Mouse (Mus musculus): ENCODE data around the gene Rptor. TPM values are rescaled to one million over a fixed set of nuclear protein-coding genes. Genes with fewer than 3 reads are reported as not detected.

Gene Rptor
- total and polyA plus RNA-seq, 2 experiments: 11.2 to 18.4 TPM

DNA sequence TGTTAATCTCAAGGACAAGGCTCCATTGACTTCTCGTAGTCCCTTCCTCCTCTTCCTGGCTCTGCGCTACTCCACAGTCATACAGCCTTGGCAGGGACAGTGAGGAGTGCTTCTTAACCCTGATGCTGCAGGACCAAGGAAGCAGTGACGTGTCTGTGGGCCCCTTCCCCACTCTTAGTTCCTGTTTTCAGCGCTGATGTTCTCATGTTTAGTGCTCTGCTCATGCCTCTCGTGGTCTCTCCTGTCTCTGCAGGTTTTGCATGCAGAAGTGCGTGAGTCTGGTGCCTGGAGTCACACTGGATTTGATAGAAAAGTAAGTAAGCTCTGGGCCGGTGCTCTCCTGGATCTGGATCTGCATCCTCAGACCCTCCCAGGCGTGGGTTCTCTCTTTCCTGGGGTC is 177.6 kb downstream of the Rptor start:
- Histone ChIP-seq H3K36me3 (ENCODE audit: control insufficient read depth, insufficient read depth, low read length) (peaks cover 2% of the 10 kb centered on the region; the same call in 1 of the 2 replicates), H3K79me2 (ENCODE audit: control insufficient read depth, insufficient read depth, low read length) (no peaks in the 10 kb centered on the region), H3K27ac (replicated peaks; ENCODE audit: insufficient read depth, low read depth, low read length) (no peak overlapping the region), H3K27me3 (ENCODE audit: control insufficient read depth, insufficient read depth, low read length) (no peaks in the 10 kb centered on the region), H3K4me3 (ENCODE audit: insufficient read depth, low read depth, low read length) (no peak overlapping the region), H3K9ac (ENCODE audit: low read depth, low read length) (no peak overlapping the region), H3K4me1 (ENCODE audit: control insufficient read depth, insufficient read depth, low read length) (peaks cover 2% of the 10 kb centered on the region)
- no peak for DNase-seq (ENCODE audit: extremely low read depth, low read depth, low spot score)
- 88% methylated on average over 8 of the region's 8 CpGs for WGBS
- no peak for TF ChIP-seq CTCF (IDR thresholded peaks at IDR 0.05; ENCODE audit: low read depth, low read length)
- TF ChIP-seq POLR2A (IDR thresholded peaks at IDR 0.05; ENCODE audit: extremely low read depth, insufficient read depth, low read length): no peak

DNA sequence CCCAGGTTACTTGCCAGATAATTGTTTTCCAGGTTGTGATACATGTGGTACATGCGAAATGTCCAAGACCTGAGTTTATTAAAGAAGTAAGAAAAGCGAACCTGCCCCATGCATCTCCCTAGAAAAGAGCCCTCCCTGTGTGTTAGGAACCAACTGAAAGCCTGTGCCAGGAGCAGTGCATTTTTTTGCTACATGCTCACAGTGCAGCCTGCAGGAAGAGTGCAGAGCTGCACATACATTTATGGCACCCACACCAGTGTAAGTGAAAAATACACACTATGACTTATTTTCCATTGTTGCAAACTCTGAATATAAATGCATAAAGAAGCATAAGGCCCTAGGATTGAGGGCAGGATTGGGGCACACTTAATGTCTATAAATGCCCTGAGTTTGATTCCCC is 178.5 kb downstream of the Rptor start:
- no peak for DNase-seq (ENCODE audit: extremely low read depth, low read depth, low spot score)
- Histone ChIP-seq H3K9ac (ENCODE audit: low read depth, low read length) (no peak overlapping the region), H3K27ac (replicated peaks; ENCODE audit: insufficient read depth, low read depth, low read length) (no peak overlapping the region), H3K4me3 (ENCODE audit: insufficient read depth, low read depth, low read length) (no peak overlapping the region), H3K79me2 (ENCODE audit: control insufficient read depth, insufficient read depth, low read length) (no peaks in the 10 kb centered on the region), H3K4me1 (ENCODE audit: control insufficient read depth, insufficient read depth, low read length) (peaks cover 5% of the 10 kb centered on the region), H3K36me3 (ENCODE audit: control insufficient read depth, insufficient read depth, low read length) (peaks cover 2% of the 10 kb centered on the region; the same call in 1 of the 2 replicates), H3K27me3 (ENCODE audit: control insufficient read depth, insufficient read depth, low read length) (no peaks in the 10 kb centered on the region)
- no peak for TF ChIP-seq POLR2A (IDR thresholded peaks at IDR 0.05; ENCODE audit: extremely low read depth, insufficient read depth, low read length)
- no peak for TF ChIP-seq CTCF (IDR thresholded peaks at IDR 0.05; ENCODE audit: low read depth, low read length)
- WGBS: 95% methylated on average over 2 of the region's 2 CpGs

DNA sequence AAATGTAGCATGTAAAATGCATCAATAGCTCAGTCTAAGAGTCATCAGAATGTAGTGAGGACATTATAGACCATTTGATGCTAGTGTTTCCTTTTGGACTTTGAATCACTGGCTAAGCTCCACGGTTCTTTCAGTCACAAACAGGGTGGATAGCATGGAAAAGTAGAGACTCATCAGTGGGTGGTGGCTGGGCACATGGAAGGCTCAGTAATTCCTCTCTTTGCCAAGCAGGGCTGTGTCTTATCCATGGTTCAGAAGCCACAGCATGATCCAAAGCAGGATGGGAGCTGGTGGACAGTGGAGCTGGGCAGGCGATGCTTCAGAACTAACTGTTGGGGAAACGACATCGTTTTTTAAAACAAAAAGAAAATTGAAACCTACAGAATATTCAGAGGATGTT is 179.0 kb downstream of the Rptor start:
- H3K27ac ChIP-seq (replicated peaks; ENCODE audit: insufficient read depth, low read depth, low read length): no peak overlapping the region
- peaks cover 8% of the 10 kb centered on the region for H3K4me1 ChIP-seq (ENCODE audit: control insufficient read depth, insufficient read depth, low read length)
- peaks cover 2% of the 10 kb centered on the region; the same call in 1 of the 2 replicates for H3K36me3 ChIP-seq (ENCODE audit: control insufficient read depth, insufficient read depth, low read length)
- H3K9ac ChIP-seq (ENCODE audit: low read depth, low read length): no peak overlapping the region
- no peak for DNase-seq (ENCODE audit: extremely low read depth, low read depth, low spot score)
- H3K27me3 ChIP-seq (ENCODE audit: control insufficient read depth, insufficient read depth, low read length): no peaks in the 10 kb centered on the region
- 60% methylated on average over 4 of the region's 4 CpGs for WGBS
- TF ChIP-seq CTCF (IDR thresholded peaks at IDR 0.05; ENCODE audit: low read depth, low read length): no peak
- no peak for TF ChIP-seq POLR2A (IDR thresholded peaks at IDR 0.05; ENCODE audit: extremely low read depth, insufficient read depth, low read length)
- no peaks in the 10 kb centered on the region for H3K79me2 ChIP-seq (ENCODE audit: control insufficient read depth, insufficient read depth, low read length)
- no peak overlapping the region for H3K4me3 ChIP-seq (ENCODE audit: insufficient read depth, low read depth, low read length)

DNA sequence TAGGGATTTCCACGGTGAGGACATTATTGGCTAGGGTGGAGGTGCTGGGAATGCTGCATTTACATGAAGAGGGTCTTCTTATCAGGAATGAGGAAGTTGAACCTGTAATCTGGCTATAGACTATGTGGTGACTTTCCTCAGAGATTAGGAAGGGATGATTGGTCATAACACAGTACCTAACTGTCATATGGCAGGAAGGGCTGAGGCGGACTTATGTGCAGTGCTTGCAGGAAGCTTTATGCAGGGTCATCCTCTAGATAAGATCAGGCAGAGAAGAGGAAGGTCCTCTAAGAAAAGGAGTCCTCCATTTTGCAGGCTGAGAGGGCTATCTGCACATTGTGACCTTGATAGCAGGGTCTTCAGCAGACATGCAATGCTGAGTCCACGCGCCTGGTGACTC is 180.9 kb downstream of the Rptor start:
- no peaks in the 10 kb centered on the region for H3K79me2 ChIP-seq (ENCODE audit: control insufficient read depth, insufficient read depth, low read length)
- H3K4me1 ChIP-seq (ENCODE audit: control insufficient read depth, insufficient read depth, low read length): peaks cover 9% of the 10 kb centered on the region
- 86% methylated on average over 4 of the region's 4 CpGs for whole genome bisulfite sequencing
- TF ChIP-seq POLR2A (IDR thresholded peaks at IDR 0.05; ENCODE audit: extremely low read depth, insufficient read depth, low read length) (no peak), CTCF (IDR thresholded peaks at IDR 0.05; ENCODE audit: low read depth, low read length) (no peak)
- no peaks in the 10 kb centered on the region for H3K27me3 ChIP-seq (ENCODE audit: control insufficient read depth, insufficient read depth, low read length)
- peaks cover 2% of the 10 kb centered on the region; the same call in 1 of the 2 replicates for H3K36me3 ChIP-seq (ENCODE audit: control insufficient read depth, insufficient read depth, low read length)
- no peak overlapping the region for H3K4me3 ChIP-seq (ENCODE audit: insufficient read depth, low read depth, low read length)
- H3K9ac ChIP-seq (ENCODE audit: low read depth, low read length): no peak overlapping the region
- DNase-seq (ENCODE audit: extremely low read depth, low read depth, low spot score): no peak
- no peak overlapping the region for H3K27ac ChIP-seq (replicated peaks; ENCODE audit: insufficient read depth, low read depth, low read length)

DNA sequence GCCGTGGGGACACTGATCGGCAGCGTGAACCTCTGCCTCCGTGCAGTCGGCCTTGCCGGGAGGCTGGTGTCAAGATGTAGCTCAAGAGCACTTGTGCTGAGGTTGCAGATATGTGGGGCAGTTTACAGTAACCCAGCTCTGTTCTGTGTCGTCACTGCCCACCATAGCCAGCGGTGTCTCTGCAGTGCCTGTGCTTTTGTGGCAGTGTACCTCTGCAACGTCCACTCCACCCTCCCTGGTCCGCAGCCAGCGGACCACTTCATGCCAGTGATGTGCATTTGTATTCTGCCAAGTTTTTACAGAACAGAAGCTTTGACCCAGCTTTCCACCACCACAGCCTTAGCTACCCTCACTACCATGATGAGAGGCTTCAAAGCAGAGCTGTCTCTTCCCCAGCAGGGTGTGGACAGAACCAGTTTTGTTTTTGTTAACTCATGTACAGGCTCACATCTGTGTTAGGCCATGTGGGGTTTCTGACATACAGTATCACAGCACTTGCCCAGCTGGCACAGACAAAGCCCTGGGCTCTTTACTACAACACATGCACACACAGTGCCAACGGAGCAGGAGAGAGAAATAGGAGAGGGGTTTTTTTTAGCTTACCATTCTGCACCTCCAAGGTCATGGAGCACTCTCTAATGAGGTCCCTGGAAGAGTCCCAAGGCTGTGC is 182.1 kb downstream of the Rptor start:
- H3K4me1 ChIP-seq (ENCODE audit: control insufficient read depth, insufficient read depth, low read length): peaks cover 9% of the 10 kb centered on the region
- 93% methylated on average over 12 of the region's 12 CpGs for WGBS
- no peaks in the 10 kb centered on the region for H3K79me2 ChIP-seq (ENCODE audit: control insufficient read depth, insufficient read depth, low read length)
- no peak for TF ChIP-seq CTCF (IDR thresholded peaks at IDR 0.05; ENCODE audit: low read depth, low read length)
- no peak for TF ChIP-seq POLR2A (IDR thresholded peaks at IDR 0.05; ENCODE audit: extremely low read depth, insufficient read depth, low read length)
- no peak overlapping the region for H3K4me3 ChIP-seq (ENCODE audit: insufficient read depth, low read depth, low read length)
- no peaks in the 10 kb centered on the region for H3K27me3 ChIP-seq (ENCODE audit: control insufficient read depth, insufficient read depth, low read length)
- no peak overlapping the region for H3K27ac ChIP-seq (replicated peaks; ENCODE audit: insufficient read depth, low read depth, low read length)
- DNase-seq (ENCODE audit: extremely low read depth, low read depth, low spot score): no peak
- H3K9ac ChIP-seq (ENCODE audit: low read depth, low read length): no peak overlapping the region
- H3K36me3 ChIP-seq (ENCODE audit: control insufficient read depth, insufficient read depth, low read length): peaks cover 2% of the 10 kb centered on the region; the same call in 1 of the 2 replicates

DNA sequence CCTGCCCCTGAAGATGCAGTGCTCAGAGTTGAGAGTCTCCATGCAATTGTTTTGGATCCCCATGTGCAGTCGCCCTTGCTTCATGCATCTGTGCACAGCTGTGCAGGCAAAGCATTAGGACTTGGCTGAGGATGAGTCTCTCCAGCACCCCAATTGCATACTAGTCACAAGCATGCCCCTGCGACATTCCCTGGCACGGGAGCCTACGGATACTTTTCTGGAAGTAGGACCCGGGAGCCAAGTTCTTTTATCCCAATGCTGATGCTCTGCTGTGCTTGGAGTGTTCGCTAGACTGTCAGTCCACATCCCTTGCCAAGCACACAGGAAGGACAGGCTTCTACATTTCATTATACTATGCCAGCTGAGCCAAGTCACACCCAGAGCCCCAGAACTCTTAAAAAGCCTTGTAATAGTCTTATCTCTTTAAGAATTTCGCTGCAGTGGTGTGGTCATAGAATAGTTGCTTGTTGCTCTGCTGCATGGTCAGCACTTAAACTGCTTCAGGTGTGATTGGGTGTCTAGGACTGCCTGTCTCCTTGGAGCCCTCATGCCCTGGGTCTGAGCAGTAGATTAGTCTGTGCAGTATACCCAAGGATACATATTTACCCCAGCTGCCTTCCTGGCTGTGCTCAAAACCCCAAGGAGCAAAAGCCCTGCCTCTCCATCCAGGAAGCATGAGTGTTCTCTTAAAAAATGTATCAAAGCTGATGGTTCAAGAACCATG is 183.1 kb downstream of the Rptor start:
- 80% methylated on average over 7 of the region's 7 CpGs for WGBS
- Histone ChIP-seq H3K36me3 (ENCODE audit: control insufficient read depth, insufficient read depth, low read length) (peaks cover 2% of the 10 kb centered on the region; the same call in 1 of the 2 replicates), H3K79me2 (ENCODE audit: control insufficient read depth, insufficient read depth, low read length) (no peaks in the 10 kb centered on the region), H3K27me3 (ENCODE audit: control insufficient read depth, insufficient read depth, low read length) (no peaks in the 10 kb centered on the region), H3K4me3 (ENCODE audit: insufficient read depth, low read depth, low read length) (no peak overlapping the region), H3K4me1 (ENCODE audit: control insufficient read depth, insufficient read depth, low read length) (peaks cover 9% of the 10 kb centered on the region), H3K9ac (ENCODE audit: low read depth, low read length) (no peak overlapping the region), H3K27ac (replicated peaks; ENCODE audit: insufficient read depth, low read depth, low read length) (no peak overlapping the region)
- peak; percentile 3 for DNase-seq (ENCODE audit: extremely low read depth, low read depth, low spot score)
- no peak for TF ChIP-seq POLR2A (IDR thresholded peaks at IDR 0.05; ENCODE audit: extremely low read depth, insufficient read depth, low read length)
- TF ChIP-seq CTCF (IDR thresholded peaks at IDR 0.05; ENCODE audit: low read depth, low read length): no peak

Measured in liver, adult 2 months (tissue).